25 mouse cellular contexts compared by ENCODE assay signal in the genomic region with DNA sequence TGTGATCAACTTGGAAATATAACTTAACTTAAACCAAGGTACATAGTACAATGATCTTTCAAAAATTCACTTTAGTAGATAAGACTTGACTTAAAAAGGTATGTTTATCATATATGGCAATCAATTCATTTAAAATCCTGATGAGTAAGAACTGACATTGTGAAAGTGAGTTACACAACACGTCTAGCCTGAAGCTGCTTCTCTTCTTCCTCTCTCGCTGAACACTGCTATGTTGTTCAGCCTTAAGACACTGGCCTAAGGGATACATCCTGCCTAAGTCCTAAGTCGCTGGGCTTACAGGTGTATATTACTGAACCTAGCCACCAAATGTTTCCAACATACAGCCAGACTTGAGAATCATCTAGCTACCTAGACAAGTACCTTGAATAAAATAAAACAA.
DNase-seq lines count a peak whose midpoint lies in the region; ATAC-seq lines count a peak whose summit lies in the region.
"Had no signal": no experiment of that assay in that cellular context is flagged by ENCODE, and none has a peak within 500 bp of the region (broad histone marks: within the 10 kb centered on the region; RNA-seq: fewer than 3 reads in every experiment).

No protein-coding gene starts in this region.

- ATAC-seq in limb, embryonic 11.5 days (ENCODE audit: insufficient number of reproducible peaks, low FRiP score, low TSS enrichment, low read depth): no peak
- peak; percentile 92 for ATAC-seq in megakaryocyte, adult 5-6 weeks (ENCODE audit: poor library complexity, severe bottlenecking)
- ATAC-seq: CD4-positive, CD25-positive, alpha-beta regulatory T cell, adult 4 months; forebrain, embryonic 14.5 days; forebrain, embryonic 16.5 days had no signal

- no peak overlapping the region for H3K27ac ChIP-seq in limb, embryonic 11.5 days (replicated peaks; ENCODE audit: low read depth, low read length)
- H3K27ac ChIP-seq in limb, embryonic 10.5 days: no peak overlapping the region
- H3K27ac ChIP-seq: embryonic facial prominence, embryonic 10.5 days; embryonic facial prominence, embryonic 12.5 days; forebrain, embryonic 10.5 days; forebrain, embryonic 12.5 days had no signal

- intact Hi-C loops in left cerebral cortex, postnatal 10 days (cut with DNase I): no loop called here

- no peak overlapping the region for H3K9ac ChIP-seq in limb, embryonic 11.5 days (ENCODE audit: low read length)
- H3K9ac ChIP-seq: embryonic facial prominence, embryonic 12.5 days; forebrain, embryonic 12.5 days had no signal

- no peaks in the 10 kb centered on the region for H3K4me1 ChIP-seq in limb, embryonic 11.5 days (ENCODE audit: control insufficient read depth, insufficient read depth, low read length)
- H3K4me1 ChIP-seq in limb, embryonic 10.5 days: peaks cover 9% of the 10 kb centered on the region; the same call in 1 of the 2 replicates
- H3K4me1 ChIP-seq: embryonic facial prominence, embryonic 12.5 days had no signal

- H3K4me3 ChIP-seq in limb, embryonic 11.5 days (ENCODE audit: low read depth, low read length): no peak overlapping the region
- H3K4me3 ChIP-seq in limb, embryonic 10.5 days: no peak overlapping the region
- H3K4me3 ChIP-seq: embryonic facial prominence, embryonic 10.5 days; embryonic facial prominence, embryonic 12.5 days; forebrain, embryonic 10.5 days; forebrain, embryonic 12.5 days had no signal

- no peaks in the 10 kb centered on the region for H3K27me3 ChIP-seq in limb, embryonic 11.5 days (ENCODE audit: control insufficient read depth, insufficient read depth, low read length)
- no peaks in the 10 kb centered on the region for H3K27me3 ChIP-seq in limb, embryonic 10.5 days (ENCODE audit: low read depth, poor library complexity, severe bottlenecking)
- H3K27me3 ChIP-seq: CH12.LX; embryonic facial prominence, embryonic 12.5 days; forebrain, embryonic 12.5 days had no signal

- WGBS in limb, embryonic 11.5 days: 92% methylated on average over 3 of the region's 3 CpGs
- 92% methylated on average over 3 of the region's 3 CpGs for WGBS in limb, embryonic 10.5 days

- peak; percentile 4 for DNase-seq in limb, embryonic 11.5 days (ENCODE audit: low spot score)
- no peak for DNase-seq in limb, embryonic 10.5 days (ENCODE audit: low spot score)
- peak; percentile 79 for DNase-seq in fat pad, adult 2 months (ENCODE audit: extremely low read depth, low read depth, low spot score)
- DNase-seq in layer of hippocampus, adult 18-20 months (ENCODE audit: low spot score in 2 of 2): no peak
- no peak for DNase-seq in B cell, adult 2 months
- no peak for DNase-seq in left cerebral cortex, postnatal 10 days (ENCODE audit: extremely low spot score in 1 of 2, low spot score in 2 of 2)
- DNase-seq: adrenal gland, adult 2 months; adrenal gland, postnatal 10 days; adrenal gland, postnatal 25 days; cerebellum, adult 11 months; cerebellum, adult 18-20 months; cerebellum, adult 8-10 months; cerebellum, adult 9-11 months; cerebellum, postnatal 14 days; cerebellum, postnatal 36 days had no signal

- H3K9me3 ChIP-seq in limb, embryonic 11.5 days (ENCODE audit: control insufficient read depth, low read length): no peaks in the 10 kb centered on the region
- H3K9me3 ChIP-seq in limb, embryonic 10.5 days (replicated peaks): no peaks in the 10 kb centered on the region
- H3K9me3 ChIP-seq: embryonic facial prominence, embryonic 10.5 days; embryonic facial prominence, embryonic 12.5 days; forebrain, embryonic 10.5 days; forebrain, embryonic 12.5 days; G1E had no signal

- H3K4me2 ChIP-seq in limb, embryonic 11.5 days (ENCODE audit: low read depth, severe bottlenecking): no peak overlapping the region
- H3K4me2 ChIP-seq: embryonic facial prominence, embryonic 12.5 days; forebrain, embryonic 12.5 days had no signal

- 0 out of 2 replicates have a peak, but pooled peaks cover 3% of the 10 kb centered on the region for H3K36me3 ChIP-seq in limb, embryonic 11.5 days (ENCODE audit: control insufficient read depth, insufficient read depth, low read length)
- H3K36me3 ChIP-seq in limb, embryonic 10.5 days: no peaks in the 10 kb centered on the region
- H3K36me3 ChIP-seq: embryonic facial prominence, embryonic 12.5 days; forebrain, embryonic 12.5 days had no signal

Comparison
In these comparisons a context has a peak if more than half of its experiments do, and no peak if none do; other contexts are left out.
1. DNase-seq: peak in limb, embryonic 11.5 days (single experiment) and fat pad, adult 2 months (single experiment); none in limb, embryonic 10.5 days (single experiment), layer of hippocampus, adult 18-20 months (0 of 2), B cell, adult 2 months (0 of 2) and left cerebral cortex, postnatal 10 days (0 of 2).